Mouse (Mus musculus): Measurements from ENCODE around the gene Mre11a.

Gene Mre11a

DNA sequence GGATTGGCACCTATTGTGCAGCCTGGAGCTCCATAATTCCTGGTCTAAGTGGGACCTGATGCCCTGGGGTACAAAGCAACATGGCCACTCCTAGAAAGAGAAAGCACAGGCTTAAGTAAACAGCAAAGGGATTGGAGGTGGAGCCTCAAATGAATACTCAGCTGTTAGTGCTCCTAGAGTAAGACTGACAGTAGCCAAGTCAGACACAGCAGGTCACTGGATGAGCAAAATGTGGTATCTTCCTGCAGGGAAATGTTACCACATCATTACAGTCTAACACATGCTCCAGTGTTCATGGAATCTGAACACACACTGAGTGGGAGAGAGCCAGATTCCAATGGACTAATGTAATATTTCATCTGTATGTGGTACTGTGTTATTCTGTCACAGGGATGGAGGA, 36.9 kb downstream of the Mre11a start:
- DNase-seq (ENCODE audit: low read depth, low spot score) = no peak

DNA sequence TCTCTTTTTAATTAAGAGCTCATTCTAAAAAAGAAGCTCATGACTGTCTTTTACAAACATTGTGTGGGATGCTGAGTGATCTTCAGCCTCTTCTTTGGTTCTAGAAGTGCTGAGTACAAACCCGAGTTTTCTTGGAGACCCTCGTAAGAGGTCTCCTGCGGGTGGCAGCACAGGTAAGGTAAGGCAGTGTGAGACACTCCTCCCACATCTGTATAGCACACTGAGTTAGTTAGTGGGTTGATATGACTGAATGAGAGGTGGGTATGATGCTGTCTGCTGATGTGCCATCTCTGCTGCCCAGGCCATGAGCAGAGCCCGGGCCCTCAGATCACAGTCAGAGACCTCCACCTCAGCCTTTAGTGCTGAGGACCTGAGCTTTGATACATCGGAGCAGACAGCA, 40.4 kb downstream of the Mre11a start:
- DNase-seq (ENCODE audit: low read depth, low spot score) = no peak

DNA sequence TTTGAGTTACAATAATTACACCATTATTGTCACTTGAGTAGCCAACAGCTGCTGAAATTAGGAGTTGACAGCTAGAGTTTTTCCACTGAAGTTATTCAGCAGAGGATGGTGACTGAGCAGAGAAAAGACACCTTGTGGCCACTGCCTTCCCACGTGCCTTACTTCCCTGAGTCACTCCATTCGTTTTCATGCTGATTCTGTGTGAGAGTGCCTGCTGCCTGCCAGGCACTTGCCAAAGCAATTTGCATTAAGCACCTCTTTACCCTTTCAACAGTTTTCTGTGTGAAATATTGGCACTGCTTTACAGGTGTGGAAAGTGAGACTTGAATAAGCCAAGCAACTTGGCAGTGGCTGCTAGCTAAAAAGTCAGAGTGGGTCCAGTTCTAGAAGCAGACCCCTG, 43.4 kb downstream of the Mre11a start:
- no peak for DNase-seq (ENCODE audit: low read depth, low spot score)

DNA sequence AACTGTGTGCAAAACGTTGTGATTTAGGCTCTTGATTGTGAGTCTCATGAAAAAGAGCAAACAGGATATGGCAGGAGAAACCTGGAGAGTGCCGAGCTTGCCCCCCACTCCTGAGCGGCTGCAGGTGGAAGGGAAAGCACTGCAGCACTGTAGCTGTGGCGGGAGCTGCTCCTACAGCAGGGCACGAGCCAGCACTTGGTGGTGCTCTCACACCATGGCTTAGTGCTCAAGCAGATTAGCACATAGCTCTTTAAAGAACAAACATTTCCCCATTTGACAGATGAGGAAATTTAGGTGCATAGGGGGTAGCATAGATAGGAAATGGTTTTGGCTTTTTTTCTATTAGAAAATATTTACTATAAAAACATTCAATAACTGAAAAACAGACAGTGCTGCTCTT, 47.6 kb downstream of the Mre11a start:
- no peak for DNase-seq (ENCODE audit: low read depth, low spot score)

DNA sequence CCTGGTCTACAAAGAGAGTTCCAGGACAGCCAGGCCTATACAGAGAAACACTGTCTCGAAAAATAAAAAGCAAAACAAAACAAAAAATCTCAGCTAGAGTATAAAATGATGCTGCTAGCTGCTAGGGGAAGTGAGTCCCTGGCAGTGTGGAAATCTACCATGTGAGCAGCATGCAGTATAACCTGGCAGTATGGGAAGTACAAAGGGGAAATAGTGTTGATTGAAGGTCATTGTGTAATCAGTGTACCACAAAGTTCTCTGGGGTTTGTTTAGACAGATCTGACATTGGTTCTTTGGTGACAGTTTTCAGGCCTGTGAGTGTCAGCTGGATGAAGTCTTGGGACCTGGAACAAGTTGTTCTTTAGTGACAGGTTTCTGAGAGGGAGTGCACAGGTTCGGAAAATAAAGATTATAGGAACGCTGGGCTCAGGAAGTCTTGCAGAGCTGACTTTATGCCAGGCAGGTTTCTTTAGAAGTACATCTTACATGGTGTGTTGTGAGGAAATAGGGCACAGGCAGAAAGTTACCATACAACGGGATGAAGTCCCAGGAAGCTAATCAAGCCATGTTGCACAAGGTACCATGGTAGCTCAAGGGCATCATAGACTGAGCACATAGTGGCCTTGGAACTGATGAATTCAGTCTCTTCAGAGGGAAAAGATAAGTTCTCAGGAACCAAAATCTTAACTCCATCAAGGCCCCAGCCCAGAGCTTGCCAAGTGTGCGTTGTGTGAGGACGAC, 51.1 kb downstream of the Mre11a start:
- DNase-seq (ENCODE audit: low read depth, low spot score) = no peak

DNA sequence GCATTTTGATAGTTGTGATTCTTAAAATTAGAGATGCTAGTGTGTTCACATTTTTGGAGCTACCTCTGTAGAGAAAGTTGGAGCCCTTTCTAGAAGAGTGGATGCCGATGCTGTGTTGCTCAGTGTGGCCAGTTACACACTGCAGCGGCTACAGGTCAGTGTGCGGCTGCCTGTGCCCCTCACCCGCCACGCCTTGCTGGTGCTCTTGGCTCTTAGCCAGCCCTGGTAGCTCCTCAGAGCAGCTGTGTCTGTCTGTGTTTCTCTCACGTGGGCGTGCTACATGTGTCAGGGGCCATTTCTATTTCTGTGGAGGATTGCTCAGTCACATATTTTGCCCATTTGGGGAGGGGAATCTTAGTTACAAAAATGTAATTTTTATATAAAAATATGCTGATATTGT, 55.1 kb downstream of the Mre11a start:
- DNase-seq (ENCODE audit: low read depth, low spot score) = no peak

DNA sequence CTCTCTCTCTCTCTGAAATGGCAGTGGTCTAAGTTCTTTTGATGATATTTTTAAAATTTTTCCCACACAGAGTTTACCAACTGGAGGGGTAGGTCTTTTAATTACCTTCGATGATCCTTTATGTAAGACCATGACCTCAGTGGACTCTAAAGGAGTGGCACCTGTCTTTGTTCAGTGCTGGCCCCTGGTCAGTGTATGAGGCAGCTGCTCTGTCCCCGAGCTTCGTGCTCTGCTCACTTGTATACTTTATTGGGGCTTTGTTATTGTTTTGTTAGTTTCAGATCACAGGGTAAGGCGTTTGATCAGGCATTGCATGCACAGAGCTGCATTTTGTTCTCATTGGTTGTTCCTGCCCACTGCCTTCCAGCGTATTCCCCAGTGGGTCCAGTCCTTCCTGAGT, 55.5 kb downstream of the Mre11a start:
- no peak for DNase-seq (ENCODE audit: low read depth, low spot score)

DNA sequence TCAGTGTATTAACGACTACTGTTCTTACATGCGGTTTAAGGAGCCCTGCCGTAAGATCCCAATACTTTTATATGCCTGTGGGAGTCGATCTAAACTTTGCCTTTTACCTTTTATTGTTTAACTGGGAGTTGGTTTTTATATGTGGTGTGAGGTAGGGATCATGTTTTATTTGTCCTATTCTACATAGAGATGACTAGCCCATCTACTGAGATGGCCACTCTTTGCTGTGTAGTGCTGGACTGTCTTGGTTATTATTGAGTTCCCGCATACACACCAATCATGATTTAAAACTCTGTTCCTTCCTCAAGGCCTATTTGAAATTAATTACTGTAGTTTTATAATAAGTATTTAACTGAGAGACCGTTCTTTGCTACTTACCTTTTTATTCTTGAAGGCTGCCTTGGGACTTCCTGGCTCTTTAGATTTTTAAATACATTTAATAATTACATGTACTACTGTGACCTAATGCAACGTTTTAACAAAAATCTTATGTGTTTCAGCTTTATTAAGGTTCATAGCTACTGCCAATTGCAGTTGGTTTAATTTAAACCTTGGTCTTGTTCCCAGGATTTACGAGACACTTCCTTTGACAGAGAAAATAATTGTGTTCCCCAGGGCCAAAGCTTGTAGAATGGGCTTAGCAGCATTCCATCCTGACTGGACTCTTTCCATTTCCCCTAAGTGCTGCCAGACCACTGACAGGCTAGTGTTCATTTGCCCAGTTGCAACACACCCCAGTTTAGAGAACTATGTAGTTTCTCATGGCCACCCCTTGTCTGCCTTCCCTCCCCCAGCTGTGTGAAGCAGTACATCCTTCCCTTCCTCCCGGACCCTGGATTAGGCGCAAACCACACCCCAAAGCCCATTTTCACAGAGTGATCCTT, 57.7 kb downstream of the Mre11a start:
- DNase-seq (ENCODE audit: low read depth, low spot score) = no peak

DNA sequence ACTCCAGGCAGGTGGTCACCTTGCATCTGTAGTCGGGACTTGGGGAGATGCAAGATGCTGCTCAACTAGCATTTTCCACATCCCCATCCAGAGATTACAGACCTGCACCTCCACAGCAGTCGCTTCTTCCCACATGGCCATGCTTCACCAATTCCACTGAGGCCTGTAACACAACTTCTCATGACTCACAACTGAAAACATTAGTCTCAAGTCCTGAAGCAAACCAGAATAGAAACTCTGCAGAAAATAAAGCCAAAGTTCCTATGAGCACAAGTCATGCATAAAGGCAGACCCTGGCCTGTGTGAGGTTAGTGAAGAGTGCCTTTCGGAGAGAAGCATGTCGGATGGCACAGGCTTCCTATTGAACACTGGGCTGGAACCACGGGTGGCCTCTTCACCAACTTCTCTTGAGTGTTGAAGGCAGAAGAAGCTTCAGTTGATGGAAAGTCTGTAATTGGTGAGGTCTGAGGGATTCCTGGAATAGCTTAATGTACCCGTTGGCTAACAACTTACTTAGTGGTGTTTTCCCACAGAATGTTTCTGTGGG, 58.9 kb downstream of the Mre11a start:
- DNase-seq (ENCODE audit: low read depth, low spot score) = no peak

DNA sequence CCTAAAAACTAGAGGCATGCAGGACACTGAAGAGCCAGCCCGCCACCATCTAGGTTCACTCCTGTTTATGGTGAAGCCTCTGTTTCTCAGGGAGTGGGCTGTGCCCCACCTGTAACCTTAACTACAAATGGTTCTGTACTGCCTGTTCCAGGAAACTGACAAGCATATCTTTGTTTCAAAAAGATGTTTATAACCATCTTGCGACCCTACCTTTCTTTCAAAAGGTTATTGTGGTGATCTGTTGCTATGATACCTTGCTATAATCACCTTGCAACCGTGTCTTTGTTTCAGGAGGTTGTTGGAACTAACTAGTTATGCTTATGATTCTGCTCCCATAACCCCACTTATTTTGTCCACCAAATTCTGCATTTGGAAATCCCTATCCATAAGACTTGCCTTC, 59.4 kb downstream of the Mre11a start:
- DNase-seq (ENCODE audit: low read depth, low spot score) = no peak

DNA sequence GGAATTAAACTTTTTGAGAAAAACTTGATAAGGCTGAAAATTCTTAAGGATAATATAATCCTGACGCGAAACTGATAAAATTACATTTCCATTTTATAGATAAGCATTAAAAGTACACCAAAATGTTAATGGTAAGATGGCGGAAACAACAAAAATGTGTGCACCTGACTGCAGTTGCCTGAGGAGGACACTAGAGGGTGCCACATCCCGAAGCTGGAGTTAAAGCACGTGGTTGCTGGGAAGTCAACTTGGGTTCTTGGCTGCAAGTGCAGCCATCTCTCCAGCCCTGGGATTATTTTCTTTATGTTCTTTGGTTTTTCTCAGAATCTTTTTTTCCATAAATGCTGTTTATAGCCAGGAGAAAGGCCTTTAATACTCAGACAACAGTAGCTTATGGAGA, 62.0 kb downstream of the Mre11a start:
- DNase-seq (ENCODE audit: low read depth, low spot score) = no peak

DNA sequence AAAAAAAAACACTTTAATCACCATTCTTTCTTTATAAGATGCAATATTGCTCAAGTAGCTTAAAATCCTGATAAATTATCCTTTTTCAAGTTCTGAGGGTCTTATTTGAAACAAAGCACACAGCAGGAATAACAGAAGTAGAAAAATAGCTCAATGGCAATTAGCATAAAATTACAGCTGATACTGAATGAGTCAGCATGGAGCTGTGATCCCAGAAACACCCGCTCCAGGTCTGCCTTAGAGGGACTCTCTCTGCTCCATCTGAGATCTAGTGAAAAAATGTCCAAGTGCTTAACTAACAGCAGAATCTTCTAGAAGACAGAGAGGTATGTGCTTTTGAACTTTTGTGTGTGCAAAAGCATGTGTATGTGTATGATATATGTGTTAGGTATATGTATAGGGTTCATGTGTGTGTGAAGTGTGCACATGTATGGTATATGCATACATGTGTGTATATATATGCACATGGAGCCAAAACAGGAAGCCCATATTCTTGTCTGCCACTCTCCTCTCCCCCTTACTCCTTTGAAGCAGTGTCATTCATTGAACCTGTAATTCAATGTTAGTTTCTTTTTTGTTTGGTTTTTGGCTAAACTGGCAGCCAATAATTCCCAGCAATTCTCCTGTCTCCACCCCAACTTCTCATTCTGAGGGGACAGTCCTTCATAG, 63.9 kb downstream of the Mre11a start:
- DNase-seq (ENCODE audit: low read depth, low spot score) = no peak

DNA sequence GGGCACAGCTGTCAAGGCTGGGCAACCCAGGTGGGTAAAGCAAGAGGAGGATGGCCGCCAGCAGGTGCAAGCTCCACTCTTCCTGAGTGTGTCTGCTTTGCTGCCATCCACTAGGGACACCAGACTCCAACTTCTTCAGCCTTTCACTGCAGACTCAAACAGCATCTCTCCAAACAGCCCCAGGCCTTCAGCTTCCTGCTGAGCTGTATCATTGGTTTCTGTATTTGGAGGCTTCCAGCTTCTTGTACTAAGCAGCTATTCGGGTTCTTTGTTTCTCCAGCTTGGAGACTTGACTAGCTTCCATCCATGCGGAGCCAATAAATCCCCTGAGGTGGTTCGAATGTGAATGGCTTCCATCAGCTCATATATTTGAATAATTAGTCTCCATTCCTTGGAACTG, 70.1 kb downstream of the Mre11a start:
- DNase-seq (ENCODE audit: low read depth, low spot score) = no peak

DNA sequence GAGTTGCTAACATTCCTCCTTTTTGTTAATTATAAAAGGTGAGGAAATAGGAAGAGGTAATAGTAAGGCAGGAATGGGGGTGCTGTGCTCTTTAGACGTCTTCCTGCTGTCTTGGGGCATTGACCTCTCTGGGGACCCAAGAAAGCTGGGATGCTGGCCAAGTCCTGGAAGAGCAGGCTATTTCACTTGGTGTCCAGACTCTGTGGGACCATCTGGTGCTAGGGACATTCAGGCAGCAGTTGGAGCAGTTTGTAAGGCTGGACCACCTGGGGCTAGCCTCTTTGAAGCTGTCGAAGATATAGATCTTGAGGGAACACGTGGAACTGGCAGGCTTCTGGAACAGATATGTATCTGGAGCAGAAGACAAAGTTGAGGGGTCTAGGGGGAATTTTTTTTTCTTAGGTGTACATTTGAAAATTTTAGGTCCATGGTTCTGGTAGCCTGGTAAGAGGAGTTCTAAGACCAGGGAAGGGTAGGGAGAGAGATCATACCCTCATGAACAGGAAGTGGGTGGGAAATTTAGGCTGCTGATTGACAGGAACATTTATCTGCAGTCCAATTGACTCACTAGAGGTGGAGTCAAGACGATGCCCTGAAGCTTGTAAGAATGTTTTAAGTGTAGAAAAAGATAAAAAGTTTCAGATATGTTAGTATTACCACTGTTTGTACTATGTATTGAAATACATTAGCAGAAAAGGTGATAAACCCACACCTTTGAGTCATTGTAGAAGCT, 72.6 kb downstream of the Mre11a start:
- DNase-seq (ENCODE audit: low read depth, low spot score) = no peak

DNA sequence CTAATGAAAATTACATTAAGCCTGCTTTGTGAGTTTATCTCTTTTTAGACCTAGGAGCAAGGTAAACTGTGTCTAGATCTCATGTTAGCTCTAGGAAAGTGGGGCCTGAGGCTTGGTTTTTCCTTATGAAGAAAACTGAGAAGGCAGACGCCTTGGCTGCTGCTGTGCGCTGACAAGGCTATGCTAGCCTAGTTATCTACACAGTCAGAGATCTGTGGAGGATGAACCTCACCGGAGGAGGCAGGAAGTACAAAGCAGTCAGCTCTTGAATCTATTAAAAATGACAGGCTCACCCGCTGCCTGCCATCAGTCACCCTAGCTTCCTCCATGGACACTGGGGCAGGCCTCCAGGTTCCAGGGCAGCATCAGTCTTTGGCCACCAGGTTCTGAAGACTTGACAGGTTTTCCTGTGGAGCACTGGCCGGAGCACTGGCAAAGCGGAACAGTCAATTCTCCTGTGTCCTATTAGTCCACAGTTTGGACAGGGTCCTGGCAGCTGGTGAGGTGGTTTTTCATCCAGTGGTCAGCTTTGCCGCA, 73.8 kb downstream of the Mre11a start:
- DNase-seq (ENCODE audit: low read depth, low spot score) = no peak

DNA sequence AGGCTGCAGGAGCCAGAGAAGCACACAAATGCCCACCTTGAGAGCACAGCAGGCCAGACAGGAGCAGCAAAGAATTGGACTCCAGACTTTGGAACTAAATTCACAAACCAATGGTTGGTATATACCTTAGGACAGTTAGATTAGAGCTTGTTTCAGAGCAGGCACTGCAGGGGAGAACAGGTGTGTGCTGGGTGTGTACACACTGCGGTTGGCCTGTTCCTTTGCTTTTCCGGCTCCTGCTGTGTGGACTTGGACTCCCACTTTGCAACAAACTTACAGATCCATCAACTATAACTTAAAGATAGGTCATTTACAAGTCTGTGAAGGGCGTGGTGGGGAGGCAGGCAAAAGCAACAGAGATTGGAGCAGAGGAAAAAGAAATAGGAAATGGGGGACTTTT, 74.3 kb downstream of the Mre11a start:
- no peak for DNase-seq (ENCODE audit: low read depth, low spot score)

DNA sequence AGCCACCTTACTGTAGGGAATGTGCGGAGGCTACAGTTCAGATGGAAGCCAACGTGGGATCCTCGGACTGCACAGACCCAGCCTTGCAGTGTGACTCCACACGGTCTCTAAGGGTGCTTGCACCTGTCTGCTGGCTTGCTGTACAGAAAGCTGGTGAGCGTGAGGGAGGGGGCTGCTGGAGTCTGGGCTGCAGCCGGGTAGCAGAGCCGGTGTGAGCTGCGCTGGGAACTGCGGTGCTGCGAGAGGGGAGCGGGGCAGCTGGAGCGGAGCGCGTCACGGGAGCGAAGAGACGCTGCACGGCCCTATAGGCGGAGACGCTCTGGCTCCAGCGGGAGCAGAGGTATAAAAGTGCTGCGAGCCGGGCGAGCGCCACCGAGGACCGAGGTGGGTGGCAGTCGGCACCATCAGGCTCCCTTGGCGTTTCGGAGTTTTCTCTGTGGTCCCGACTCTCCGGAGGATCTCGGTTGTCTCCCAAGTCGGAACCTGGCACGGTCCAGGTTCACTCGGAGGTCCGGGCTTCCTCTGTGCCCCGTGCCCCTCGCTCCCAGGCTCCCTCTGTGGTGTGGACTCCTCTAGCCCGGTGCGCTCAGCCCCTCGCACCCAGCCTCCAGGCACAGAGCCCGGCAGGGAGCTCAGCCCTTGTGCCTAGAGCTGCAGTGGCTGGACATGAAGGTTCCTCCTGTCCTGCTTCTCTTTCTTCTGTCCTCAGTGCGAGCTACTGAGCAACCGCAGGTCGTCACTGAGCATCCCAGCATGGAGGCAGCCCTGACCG, 75.6 kb downstream of the Mre11a start, which contains the start of gene Gpr83:
TSS of gene Gpr83 (plus strand) at position 343 of the 772 bp plus-strand sequence.
- no peak for DNase-seq (ENCODE audit: low read depth, low spot score)

DNA sequence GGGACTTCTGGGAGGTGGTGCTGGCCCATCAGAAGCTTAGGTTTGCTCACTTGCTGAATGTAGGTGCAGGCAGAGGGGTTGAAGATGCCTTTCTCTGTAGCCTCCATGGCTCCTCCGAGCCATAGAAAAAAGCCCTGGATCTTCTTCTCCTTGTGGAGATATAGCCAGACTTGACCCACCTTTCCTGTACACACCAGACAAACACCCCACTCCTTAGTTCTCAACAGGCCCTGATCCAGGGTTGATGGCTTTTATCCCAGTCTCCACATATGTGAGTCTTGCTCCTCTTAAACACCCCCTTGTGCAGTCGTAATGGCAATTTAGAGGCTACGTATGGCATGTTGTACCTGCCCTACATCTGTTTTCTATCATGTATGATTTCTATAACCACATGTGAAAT, 78.7 kb downstream of the Mre11a start:
- no peak for DNase-seq (ENCODE audit: low read depth, low spot score)

DNA sequence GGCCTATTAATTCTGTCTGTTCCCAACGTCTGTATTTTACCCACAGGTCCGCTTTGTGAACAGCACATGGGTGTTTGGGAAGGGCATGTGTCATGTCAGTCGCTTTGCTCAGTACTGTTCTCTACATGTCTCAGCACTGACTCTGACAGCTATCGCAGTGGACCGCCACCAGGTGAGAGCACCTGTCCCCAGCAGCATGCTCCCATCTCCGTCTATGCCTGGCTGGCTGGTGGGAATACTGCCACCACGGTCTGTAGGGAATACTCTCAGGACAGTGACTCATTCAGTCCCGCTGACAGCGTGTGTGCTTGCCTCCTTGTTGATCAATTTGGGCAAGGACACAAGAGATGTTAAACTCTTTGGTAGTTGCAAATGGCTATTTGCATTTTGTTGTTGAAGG, 80.3 kb downstream of the Mre11a start:
- DNase-seq (ENCODE audit: low read depth, low spot score) = no peak

DNA sequence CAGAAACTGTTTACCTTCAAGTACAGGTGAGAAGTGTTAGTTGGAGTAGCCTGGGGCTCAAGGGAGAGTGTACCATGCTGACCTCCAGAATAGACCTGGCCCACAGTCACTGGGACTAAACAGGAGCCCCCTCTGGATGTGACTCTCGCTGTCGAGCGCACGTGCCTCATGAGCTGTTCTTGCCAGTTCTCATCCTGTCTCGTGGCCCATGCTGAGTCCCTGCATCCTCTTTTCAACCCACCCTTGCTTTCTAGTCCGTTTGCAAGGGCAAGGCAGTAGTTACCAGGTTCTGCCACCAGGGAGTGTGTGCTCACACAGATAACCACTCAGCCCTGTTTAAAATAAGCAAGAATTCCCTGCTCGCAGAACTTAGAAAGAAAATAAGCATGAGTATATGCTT, 82.5 kb downstream of the Mre11a start:
- no peak for DNase-seq (ENCODE audit: low read depth, low spot score)

Measured in retina, postnatal 7 days (tissue).